Mouse (Mus musculus) layer of hippocampus, adult 9-11 months (tissue): Measurements from ENCODE around the gene Casp7.
"Not testable (repeated sequence)": the region's sequence is repeated elsewhere in the genome, so short reads cannot be mapped to it uniquely, and the experiment has no call there.

ENCODE experiments used
- DNase-seq: peaks from one replicate; pipeline ENCODE4 v3.0.0; 2022

Gene Casp7

DNA sequence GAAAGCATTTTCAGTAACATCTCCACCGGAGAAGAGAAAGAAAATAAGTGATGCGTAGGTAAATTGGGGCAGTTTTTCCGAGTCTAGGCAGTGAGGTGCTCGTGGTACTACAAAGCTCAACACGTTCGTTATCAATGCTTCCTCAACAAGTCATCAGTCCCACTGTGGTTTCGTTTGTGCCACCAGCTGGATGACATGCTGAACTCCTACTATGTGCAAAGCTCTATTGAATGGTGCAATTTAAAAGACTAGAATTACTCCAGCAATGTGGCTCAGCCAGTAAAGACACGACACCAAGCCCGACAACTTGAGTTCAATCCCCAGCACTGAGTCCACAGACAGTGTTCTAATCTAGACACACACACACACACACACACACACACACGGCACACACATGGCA, 10.8 kb upstream of the Casp7 start:
- DNase-seq: no peak

DNA sequence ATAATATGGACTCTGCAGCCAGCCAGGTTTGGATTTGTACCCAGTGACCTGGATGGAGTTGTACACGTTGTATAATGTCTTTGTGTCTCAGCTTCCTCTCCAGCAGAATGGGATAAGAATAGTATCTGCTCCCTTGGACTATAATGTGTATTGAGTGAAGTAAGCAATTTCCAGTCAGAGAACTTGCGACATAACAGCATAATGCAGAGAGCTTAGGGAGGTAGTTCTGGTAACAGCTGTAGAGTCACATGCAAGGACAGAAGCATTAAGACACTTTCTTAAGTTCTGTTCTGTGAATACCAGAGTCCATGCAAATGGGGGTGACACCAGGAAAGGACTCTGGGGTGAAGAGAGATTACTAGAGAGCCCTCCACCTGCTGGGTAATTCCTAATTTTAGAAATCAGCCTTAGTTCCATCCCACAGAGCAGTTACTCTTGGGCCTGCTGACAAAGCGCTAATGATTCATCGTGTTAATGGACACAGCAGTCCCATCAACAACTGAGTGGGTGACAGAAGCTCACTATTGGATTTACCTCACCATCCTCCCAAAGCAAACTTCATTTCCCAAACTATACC, 9.1 kb upstream of the Casp7 start:
- no peak for DNase-seq

GRCm38 (mm10) chr19:56389176-56389575, 7.8 kb upstream of the Casp7 start:
- no peak for DNase-seq

GRCm38 (mm10) chr19:56389879-56390278, 7.0 kb upstream of the Casp7 start, which contains the start of gene Nrap:
Gene Nrap (minus strand): TSS chr19:56390037.
- DNase-seq: no peak

DNA sequence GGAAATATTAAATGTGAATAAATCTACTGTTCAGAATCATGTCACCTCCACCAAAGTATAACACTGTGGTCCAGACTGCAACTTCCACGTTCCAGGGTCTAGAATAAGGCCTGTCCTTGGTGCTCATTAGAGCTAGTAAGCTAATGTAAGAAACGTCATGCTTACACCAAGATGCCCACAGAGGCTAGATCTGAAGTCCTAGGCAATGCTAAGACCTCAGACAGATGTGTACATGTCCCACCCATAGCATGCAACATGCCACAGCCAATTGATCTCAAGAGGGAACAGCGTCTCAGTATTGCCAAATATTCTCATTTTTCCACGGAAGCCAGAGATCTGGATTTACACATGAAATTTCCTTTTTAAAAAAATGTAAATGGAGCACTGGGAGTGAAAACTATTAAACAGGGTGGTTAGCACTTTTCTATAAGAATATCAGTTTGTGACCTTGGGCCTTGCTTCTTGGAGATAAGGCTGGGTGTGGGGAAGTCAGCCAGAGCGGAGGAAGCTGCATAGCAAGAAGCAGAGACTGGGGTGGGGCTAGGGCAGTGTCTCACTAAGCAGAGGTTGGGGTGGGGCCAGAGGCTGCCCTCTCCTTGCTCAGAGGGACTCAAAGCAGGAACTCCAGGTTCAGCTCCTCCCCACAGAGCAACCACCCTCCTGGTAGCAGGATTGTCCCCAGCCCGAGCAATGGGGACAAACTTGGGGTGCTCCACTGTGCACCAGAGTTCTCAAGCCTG, 5.5 kb upstream of the Casp7 start:
- DNase-seq: no peak

DNA sequence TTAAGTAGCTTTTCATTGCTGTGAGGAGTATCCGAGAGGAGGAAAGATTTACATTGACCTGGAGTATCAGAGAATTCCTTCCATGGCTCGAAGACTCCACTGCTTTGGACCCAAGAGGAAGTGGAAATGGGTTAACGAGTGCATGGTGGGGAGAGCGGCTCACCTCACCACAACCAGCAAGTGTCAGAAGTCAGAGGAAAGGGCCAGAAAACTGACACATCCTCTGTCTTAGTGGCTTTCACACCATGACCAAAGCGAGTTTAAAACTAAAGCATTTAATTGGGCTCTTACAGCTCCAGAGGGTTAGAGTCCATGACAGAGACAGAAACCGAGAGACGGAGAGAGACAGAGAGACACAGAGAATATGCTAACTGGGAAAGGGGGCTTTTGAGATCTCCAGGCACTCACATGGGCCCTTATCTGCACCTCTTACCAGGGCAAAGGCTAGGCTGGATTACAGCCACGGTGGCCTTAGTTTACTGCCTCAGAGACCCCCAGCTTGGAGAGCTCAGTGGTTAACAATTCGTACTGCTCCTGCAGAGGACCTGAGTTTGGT, 3.5 kb upstream of the Casp7 start:
- no peak for DNase-seq

GRCm38 (mm10) chr19:56395183-56395935, 1.6 kb upstream of the Casp7 start:
- DNase-seq: no peak

DNA sequence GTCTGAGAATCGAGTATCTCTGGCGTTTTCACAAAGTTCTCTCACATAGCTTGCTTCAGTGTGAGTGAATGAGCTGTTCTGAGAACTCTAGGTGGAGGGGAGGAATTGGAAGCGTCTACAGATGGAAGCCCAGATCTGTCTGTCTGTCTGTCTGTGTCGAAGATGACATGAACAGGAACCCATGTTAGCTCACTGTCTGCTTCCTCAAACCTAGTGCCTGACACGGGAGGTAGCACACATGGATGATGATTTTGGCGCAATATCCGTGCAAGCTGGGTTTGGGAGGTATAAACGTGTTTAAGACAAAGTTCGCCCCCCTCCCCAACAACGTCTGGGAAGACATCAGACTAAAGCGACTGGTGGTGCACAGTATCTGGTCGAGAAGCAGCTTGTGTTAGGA, 702 bp upstream of the Casp7 start:
- no peak for DNase-seq

DNA sequence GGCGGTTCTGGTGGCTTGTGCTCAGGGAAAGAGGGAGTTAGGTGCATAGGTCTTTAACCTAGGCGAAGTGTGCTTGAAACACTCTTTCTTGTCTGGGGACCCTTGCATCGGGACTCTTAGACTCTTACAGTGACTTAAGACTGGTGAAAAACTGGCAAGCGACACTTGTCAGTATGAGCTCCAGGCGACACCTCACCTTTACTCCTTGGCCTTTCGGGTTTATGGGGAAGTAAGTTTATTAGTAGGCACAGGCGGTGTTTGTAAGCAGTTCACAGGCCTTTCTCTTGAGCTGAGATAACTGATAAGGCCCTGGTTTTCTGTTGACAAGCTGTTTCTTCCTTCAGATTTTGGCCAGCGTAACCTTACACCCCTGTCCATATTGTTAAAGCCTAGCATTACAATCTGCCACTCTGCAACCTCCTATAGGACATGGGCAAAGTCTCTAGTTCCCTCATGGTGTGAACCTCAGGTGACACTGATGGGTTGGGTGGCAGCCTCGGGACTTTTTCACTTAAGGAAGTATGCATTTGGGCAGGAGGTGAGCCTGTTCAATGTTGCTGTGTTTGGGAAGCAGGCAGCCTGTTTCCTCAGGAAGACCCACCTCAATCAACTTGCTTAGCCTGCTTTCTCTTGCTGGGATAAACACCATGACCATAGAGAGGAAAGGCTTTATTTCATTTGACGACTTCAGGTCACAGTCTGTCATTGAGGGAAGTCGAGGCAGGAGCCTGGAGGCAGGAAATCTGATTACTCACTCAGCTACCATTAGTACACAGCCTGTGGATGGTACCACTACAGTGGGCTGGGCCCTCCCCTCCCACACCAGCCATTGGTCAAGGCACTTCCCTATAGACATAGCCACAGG, 966 bp downstream of the Casp7 start:
- no peak for DNase-seq

GRCm38 (mm10) chr19:56398528-56398795, 1.5 kb downstream of the Casp7 start:
- DNase-seq: no peak

GRCm38 (mm10) chr19:56400200-56400599, 3.3 kb downstream of the Casp7 start:
- no peak for DNase-seq

- DNase-seq: no peak
Measured at GRCm38 (mm10) chr19:56401864-56402263, 4.9 kb downstream of the Casp7 start.

DNA sequence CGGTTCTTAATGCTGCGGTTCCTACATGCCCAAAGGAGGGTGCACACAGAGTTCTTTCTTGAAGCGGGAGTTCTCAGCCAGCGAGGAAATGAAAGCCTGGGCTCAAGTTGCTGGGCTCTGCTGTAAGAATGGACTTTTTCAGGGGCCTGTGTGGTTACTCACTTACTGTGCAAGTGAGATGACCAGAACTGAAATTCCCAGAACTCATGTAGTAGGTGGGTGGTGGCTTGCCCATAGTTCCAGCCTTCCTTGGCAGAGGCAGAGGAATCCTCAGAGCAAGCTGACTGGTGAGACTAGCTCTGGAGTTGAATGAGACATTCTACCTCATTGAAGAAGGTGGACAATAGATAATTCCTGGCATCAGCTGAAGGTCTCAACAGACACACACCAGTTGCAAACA, 8.9 kb downstream of the Casp7 start:
- no peak for DNase-seq

GRCm38 (mm10) chr19:56406581-56406980, 9.7 kb downstream of the Casp7 start:
- DNase-seq: no peak

GRCm38 (mm10) chr19:56409884-56410283, 13.0 kb downstream of the Casp7 start:
- not testable (repeated sequence) for DNase-seq

DNA sequence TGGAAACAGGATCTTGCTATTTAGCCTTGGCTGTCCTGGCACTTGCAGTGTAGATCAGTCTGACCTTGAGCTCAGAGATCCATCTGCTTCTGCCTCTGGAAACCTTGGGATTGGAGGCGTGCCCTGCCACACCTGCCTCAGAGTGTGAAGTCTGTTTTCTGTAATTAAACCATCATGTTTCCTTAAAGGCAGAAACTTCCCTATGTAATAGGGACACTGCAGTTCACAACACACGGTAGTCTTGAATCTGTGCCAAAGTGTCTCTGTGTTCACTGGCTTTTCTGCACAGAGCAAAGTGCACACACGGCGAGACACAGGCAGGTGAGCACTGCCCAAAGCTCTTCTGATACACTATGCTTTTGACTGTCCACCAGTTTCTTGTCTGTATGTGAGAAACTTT, 21.5 kb downstream of the Casp7 start:
- no peak for DNase-seq

GRCm38 (mm10) chr19:56419452-56419851, 22.5 kb downstream of the Casp7 start:
- DNase-seq: no peak

DNA sequence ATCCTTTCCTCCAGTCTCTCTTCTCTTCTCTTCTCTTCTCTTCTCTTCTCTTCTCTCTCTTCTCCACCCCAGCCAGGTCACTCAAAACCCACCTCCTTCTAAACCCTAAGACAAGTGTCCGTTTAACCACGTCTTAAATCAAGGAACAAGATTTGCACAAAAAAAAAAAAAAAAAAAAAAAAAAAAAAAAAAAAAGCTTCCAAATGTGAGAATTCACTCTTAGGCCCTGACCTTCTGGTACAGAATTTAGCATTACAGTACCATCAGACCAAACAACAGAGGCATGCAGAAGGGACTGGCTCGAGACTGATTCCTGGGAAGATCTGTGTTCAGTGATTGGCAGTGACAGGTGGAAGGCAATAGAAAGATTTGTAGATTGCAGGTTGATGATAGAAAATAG, 23.4 kb downstream of the Casp7 start:
- no peak for DNase-seq

DNA sequence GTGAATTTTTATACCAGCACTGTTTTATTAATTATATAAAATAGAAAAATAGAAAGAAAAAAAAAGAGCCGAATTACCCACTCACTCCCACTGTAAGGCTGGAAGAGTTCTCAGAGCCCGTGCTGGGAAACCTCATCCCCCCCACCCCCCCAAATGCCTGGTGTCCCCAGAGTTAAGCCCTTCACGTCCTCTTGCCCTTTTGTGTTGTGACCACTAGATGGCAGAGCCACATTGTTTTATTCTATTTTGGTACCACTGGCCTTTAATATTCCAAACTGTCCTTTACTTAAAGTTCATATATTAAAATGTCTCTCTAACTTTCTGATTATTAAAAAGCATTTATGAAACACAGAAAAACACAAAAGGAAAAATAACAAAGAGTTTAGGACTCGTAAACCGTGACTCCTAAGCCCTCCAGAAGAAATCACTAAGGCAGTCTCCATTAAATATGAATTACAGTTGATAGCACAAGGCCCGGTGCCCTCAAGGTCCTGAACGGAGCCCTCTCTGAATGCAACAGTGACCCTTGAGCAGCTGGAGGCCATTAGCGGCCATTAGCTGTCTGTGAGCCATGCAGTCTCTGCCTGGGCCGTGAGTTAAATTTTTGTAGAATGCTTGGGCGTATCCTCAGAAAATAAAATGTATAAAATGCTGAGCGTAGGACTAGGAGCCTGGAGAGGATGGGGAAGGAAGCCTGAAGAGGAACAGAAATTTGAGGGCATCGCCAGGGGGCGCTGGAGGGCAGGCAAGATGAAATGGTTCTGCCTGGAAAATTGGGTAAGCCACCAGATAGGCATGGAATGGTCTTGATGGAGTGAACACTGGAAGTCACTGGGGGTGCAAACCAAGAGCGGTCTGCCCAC, 25.8 kb downstream of the Casp7 start:
- DNase-seq: peak; percentile 84

DNA sequence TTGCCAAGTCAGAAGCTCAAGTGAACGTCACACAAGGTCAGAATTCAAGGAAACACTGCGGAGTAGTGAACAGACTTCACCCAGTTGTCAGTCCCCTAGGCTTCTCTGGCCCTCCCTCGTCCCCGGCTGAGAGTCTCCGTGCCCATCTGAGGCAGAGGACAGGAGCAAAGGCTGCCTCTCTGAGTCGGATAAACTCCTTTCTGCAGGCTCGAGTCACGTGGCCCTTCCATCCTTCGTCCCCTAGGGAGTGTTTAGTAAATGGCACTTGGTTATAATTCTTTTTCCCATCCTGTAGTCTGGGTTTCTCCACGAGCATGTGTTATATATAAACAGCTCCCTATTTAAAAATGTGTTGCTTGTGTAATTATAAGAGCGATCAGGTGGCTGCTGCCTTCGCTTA, 26.4 kb downstream of the Casp7 start:
- no peak for DNase-seq

DNA sequence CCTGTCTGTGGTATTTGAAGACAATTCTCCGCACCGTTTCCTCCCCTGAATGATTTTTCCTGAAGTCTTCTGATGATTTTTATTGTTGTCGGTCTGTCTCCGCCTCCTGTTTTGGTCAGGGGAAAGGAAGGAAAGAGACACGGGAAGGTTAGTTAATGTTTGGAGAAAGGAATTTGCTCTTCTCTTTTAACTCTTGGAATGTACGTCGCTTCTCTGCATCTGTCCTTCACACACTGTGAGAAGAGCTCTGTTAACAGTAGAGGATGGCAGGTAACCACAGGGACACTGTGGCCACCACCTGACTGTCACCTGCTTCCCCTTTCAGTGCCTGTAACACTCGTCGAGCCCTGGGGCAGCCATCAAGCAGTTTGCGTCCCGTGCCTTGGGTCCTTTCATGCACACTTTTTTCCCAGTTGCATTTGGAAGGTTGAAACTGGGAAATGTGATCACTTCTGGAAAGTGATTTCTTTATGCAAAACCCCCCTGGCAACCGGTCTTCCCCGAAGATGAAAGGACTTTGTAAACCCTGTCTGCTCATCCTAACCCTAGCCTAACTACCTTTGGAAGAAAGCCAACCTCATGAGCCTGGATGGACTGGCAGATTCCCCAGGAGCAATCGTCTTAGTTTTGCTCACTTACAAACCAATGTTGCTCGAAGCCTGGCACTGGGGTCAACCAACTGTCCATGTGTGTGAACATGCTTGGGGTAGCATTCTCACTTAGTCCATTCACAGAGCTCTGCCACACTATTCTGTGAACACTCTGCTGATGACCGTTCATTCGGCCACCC, 27.9 kb downstream of the Casp7 start:
- DNase-seq: no peak
